Mouse (Mus musculus): ENCODE data around the gene Ccr8.

DNA sequence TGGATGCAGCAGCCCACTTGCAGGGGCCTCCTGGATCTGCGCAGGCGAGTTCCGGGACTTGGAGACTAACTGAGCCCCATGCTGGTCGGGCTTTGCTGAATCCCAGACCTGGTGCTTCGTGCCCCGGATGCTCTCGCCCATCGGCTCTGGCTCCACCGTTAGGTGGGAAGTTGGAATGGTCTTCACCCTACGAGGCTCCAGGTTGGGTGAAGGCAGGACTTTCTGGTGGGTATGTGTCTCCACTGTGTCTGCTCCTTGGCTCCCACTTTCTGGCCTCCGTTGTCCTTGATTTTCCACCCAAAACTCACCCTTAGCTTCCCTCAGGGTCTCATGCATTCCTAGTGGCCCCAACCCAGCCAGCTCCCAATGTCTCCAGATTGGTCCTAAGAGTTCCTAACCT lies 43.5 kb downstream of the Ccr8 start:
- TF ChIP-seq CTCF (IDR thresholded peaks at IDR 0.05; ENCODE audit: borderline replicate concordance, control insufficient read depth, extremely low read depth, insufficient read depth, low read length, poor library complexity) (no peak), POLR2A (IDR thresholded peaks at IDR 0.05; ENCODE audit: control insufficient read depth, extremely low read depth, insufficient read depth, low read length, poor library complexity) (no peak)

Measured in thymus, adult 2 months (tissue).